Mouse (Mus musculus) testis, adult 2 months (tissue): ENCODE measurements around the gene Pitpnc1.

Experiments used
- CTCF ChIP-seq: fragments of 200-500 bp; IDR thresholded peaks from 2 replicates; pipeline ENCODE4 v1.5.1; 2012; ENCODE audit warnings: low read depth, mild to moderate bottlenecking, inconsistent platforms, low read length, moderate library complexity; ENCODE audit not compliant: control insufficient read depth, insufficient read depth, insufficient replicate concordance
- POLR2A ChIP-seq: fragments of 200-500 bp; IDR thresholded peaks from 2 replicates; pipeline ENCODE4 v1.6.1; 2012; ENCODE audit warnings: low read depth, mild to moderate bottlenecking, inconsistent platforms, low read length, moderate library complexity; ENCODE audit not compliant: control insufficient read depth

GRCm38 (mm10) chr11:107465969-107466368 is 4.5 kb downstream of the Pitpnc1 start:
- TF ChIP-seq POLR2A: no peak
- no peak for TF ChIP-seq CTCF
